Mouse (Mus musculus): ENCODE measurements around the gene Ints3.

DNA sequence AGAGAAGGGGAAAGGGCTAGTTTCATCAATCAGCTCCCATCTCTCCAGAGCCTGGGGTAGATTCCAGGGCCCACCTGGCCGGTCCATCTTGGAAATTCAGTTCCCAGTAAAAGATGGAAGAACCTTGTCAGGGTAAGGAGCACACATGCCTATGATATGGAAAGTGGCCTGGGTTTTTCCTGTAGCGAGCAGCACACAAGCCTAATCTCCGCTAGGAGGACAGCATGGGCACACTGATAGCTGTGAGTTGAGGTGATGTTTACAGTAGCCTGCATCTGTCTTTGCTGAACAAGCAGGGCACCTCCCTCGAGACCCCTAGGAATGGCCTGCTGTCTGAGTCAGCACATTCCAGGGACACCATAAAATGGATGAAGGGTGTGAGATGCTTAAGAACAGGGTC lies 28.8 kb downstream of the Ints3 start:
- TF ChIP-seq POLR2A (IDR thresholded peaks at IDR 0.05; ENCODE audit: insufficient read depth, low read depth, low read length) (no peak), CTCF (IDR thresholded peaks at IDR 0.05) (no peak)
